Mouse (Mus musculus) activated CD4-positive, CD25-positive, alpha-beta regulatory T cell (primary cell): ENCODE data around the gene Ptprs. TPM values are rescaled to one million over a fixed set of nuclear protein-coding genes. Genes with fewer than 3 reads are reported as not detected.

Source experiments
- polyA plus RNA-seq, 2 experiments: library from polyadenylated mRNA; unstranded; fragments of 100-300 nt; shearing (Covaris generic); gene quantifications; one replicate each; pipeline ENCODE4 v1.2.1; 2017

Ptprs gene
- 10 to 100 TPM; 22.0 to 26.0 TPM for polyA plus RNA-seq

GRCm38 (mm10) chr17:56476402-56476752 is at the start of gene Ptprs:
Gene Ptprs (minus strand): TSS chr17:56476483.

GRCm38 (mm10) chr17:56512310-56512709 is 36.0 kb upstream of the Ptprs start, which contains the start of gene Znrf4:
Gene Znrf4 (minus strand): TSS chr17:56512431.

Other genes with a start within 250 kb of the Ptprs start
- 10 to 100 TPM; 10.3 to 12.3 TPM for gene Fem1a, start 219.7 kb downstream of the Ptprs start, polyA plus RNA-seq
- gene Ticam1, start 199.7 kb downstream of the Ptprs start, polyA plus RNA-seq = 1 to 10 TPM; 4.8 to 8.9 TPM
- gene Plin3, start 183.6 kb downstream of the Ptprs start, polyA plus RNA-seq = 10 to 100 TPM; 22.9 to 32.3 TPM
- gene Arrdc5, start 176.2 kb downstream of the Ptprs start, polyA plus RNA-seq = under 1 TPM in 1 of 2 experiments, not detected in 1; 0.33 TPM
- gene Uhrf1, start 173.2 kb downstream of the Ptprs start, polyA plus RNA-seq = 10 to 100 TPM; 13.1 to 31.3 TPM
- gene Kdm4b, start 150.4 kb downstream of the Ptprs start, polyA plus RNA-seq = 10 to 100 TPM; 33.2 to 40.2 TPM
- not detected for gene Znrf4, start 35.9 kb upstream of the Ptprs start, polyA plus RNA-seq
- under 1 TPM; 0.63 to 1.00 TPM for gene Gm20219, start 77.9 kb upstream of the Ptprs start, polyA plus RNA-seq
- gene Safb2, start 108.1 kb upstream of the Ptprs start, polyA plus RNA-seq = 100 to 1,000 TPM; 107 to 129 TPM
- gene Safb, start 108.3 kb upstream of the Ptprs start, polyA plus RNA-seq = 100 to 1,000 TPM; 124 to 148 TPM
- gene 2410015M20Rik, start 133.3 kb upstream of the Ptprs start, polyA plus RNA-seq = 100 to 1,000 TPM; 189 to 264 TPM
- 1,000 to 10,000 TPM; 1,401 to 2,699 TPM for gene Rpl36, start 136.9 kb upstream of the Ptprs start, polyA plus RNA-seq
- gene Lonp1, start 150.4 kb upstream of the Ptprs start, polyA plus RNA-seq = 10 to 100 TPM; 34.4 to 41.3 TPM
- gene Catsperd, start 151.7 kb upstream of the Ptprs start, polyA plus RNA-seq = under 1 TPM; 0.16 to 0.36 TPM
- 10 to 100 TPM; 79.3 to 90.3 TPM for gene Ranbp3, start 196.8 kb upstream of the Ptprs start, polyA plus RNA-seq
- gene Ndufa11, start 241.3 kb upstream of the Ptprs start, polyA plus RNA-seq = 100 to 1,000 TPM; 284 to 322 TPM
- gene Vmac, start 241.5 kb upstream of the Ptprs start, polyA plus RNA-seq = 10 to 100 TPM; 11.9 to 18.9 TPM